Mouse (Mus musculus) lung, postnatal 0 days (tissue): ENCODE results near the gene Rmdn2.

ENCODE experiments used
- CTCF ChIP-seq: IDR thresholded peaks from 2 replicates; pipeline ENCODE4 v1.5.1; 2016; ENCODE audit warnings: antibody characterized with exemption, mild to moderate bottlenecking
- EP300 ChIP-seq: IDR thresholded peaks from 2 replicates; pipeline ENCODE4 v1.6.1; 2016; ENCODE audit warnings: antibody characterized with exemption, mild to moderate bottlenecking, control low read depth

- TF ChIP-seq EP300 (no peak), CTCF (no peak)
Observed at GRCm38 (mm10) chr17:79700871-79701270, 89.2 kb downstream of the Rmdn2 start.
